Mouse (Mus musculus): ENCODE data around the gene Rora.
A peak's percentile ranks its signal among the peaks of the same experiment; 100 is the strongest.

Gene Rora

DNA sequence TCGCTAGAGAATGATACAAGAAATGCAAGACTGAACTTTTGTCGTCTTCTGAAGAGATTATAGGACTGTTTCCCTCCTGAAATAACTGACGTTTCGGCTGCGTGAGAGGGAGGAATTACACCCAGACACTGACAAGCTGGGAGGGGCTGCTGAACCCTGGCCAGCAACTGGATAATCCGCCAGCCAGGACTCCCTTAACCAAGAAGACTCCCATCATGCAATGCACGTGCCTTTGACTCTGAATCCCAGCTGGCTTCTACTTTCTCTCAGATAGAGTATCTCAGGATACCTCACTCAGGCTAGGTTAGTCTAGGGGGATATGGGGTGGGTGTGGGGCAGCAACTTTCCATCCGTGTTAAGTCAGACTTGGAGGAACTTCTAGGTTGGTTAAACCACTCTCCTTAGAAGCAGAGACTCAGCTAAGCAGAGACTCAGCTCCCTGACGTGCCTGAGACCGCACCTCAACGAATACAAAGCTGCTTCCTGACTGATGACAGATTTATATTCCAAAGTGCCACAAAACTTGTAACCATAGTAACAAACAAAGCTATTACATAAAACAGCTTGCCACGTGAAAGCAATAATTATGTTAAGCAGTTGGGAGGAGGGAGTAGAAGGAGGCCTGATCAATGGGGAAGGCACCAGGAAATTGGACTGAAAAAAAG lies 302.8 kb downstream of the Rora start:
- DNase-seq (ENCODE audit: low read depth, low spot score), result peak; percentile 25

DNA sequence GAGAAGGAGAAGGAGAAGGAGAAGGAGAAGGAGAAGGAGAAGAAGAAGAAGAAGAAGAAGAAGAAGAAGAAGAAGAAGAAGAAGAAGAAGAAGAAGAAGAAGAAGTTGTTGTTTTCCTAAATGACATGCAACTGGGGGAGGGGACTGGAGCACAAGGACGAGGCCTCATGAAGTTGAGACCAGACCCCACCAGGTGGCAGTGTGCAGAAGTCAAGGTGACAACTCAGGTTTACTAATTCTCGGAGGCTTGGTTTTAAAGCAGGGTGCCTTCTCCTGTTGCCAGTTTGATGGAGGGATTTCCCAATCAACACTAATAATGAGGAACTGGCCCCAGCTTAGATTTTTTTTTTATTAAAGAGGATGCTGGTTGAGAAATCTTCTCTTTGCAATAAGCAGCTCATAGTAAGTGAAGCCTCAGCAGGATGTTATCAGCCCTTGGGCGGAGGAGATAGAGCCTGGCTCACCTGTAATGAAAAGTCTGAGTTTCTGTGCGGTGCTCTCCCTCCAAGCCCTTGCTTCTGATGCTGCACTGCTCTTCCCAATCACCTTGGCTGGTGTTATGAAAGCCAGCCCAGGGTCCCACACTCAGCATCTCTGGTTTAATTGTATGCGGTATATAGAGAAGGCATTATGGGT lies 303.5 kb downstream of the Rora start:
- DNase-seq (ENCODE audit: low read depth, low spot score), result peak; percentile 45

DNA sequence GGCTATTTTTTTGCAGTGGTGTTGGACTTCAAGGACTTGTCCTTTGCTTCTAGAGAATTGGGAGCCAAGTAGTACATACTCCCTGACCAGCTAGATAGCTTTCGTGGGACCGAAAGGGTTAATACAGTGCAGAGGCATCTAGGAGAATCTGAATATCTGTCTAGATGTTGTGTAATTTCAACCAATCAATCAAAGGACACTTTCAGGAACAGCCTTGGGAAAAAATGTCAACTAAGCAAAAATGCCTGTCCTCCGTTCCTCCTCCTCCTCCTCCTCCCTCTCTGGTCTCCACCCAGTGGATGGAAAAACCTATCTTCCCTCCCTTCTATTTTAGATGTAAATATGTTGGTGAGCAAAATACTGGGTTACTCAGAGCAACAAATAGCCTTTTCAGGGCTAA lies 304.2 kb downstream of the Rora start:
- DNase-seq (ENCODE audit: low read depth, low spot score), result no peak

DNA sequence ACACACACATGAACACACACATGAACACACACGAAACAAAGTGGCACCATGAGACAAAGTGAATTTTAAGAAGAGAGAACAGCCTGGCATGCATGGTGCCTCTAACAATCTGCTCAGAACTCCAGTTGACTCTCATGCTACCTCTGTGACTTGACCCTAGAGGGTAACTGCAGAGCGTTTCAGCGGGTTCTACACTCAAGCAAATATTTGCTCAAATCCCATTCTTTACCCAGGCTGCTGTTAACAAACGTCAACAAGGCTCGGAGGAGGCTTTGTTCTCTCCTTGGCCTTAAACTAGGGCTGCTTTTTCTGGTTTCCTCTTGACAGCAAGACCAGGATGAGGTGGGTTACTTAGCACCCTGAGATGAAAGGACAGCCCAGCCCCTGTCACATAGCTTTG lies 305.3 kb downstream of the Rora start:
- no peak for DNase-seq (ENCODE audit: low read depth, low spot score)

DNA sequence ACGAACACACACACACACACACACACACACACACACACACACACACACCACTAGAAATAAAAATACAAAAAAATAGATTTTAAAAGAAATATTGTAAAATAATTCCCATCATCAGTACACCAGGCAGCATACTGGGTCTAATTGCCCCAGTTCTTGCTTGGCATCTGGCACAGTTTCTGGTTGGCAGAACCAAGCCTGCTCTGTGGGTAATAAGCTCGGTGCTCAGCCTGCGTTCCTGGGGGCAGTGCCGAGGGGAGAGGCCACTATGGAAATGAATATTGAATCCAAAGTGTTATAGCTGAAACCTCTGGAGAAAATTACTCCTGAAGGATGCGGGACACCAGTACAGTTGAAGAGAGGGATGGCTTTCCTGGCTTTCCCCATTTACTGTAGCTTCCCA lies 310.3 kb downstream of the Rora start:
- no peak for DNase-seq (ENCODE audit: low read depth, low spot score)

DNA sequence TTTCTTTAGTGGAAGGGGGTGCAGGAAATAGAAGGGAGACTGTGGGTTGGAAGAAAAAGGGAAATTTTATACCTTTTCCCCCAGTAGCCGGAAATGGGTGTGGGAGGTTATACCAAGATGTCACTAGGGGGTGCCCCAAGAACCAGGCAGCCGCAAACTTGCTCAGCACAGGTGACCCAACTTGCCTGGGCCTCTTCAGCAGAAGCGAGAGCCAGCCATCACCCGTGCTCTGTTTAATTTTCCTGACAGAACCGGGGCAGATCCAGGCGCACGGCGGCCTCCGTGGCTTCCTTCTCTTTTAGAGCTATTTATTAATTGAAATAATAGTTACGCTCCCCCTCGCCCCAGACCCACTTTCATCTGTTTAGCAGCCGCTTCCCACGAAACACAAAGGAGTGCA lies 313.0 kb downstream of the Rora start:
- DNase-seq (ENCODE audit: low read depth, low spot score), result no peak

DNA sequence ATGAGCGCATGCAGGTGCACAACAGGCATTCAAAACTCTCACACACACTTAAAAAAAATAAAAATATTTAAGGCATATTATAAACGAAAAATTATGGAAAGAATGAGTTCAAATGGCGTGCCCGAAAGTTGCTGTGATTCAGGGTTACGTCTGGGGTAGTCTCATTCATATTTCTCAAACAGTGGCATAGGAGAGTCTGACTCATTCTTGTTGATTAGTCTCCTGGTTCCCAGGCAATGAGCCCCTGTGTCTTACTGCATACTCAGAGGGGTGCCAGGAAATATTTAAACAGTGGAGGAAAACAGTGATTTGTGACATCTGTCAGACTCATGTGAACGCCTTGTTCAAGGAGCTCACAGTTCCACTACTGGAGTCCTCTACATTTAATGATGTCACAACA lies 316.5 kb downstream of the Rora start:
- no peak for DNase-seq (ENCODE audit: low read depth, low spot score)

DNA sequence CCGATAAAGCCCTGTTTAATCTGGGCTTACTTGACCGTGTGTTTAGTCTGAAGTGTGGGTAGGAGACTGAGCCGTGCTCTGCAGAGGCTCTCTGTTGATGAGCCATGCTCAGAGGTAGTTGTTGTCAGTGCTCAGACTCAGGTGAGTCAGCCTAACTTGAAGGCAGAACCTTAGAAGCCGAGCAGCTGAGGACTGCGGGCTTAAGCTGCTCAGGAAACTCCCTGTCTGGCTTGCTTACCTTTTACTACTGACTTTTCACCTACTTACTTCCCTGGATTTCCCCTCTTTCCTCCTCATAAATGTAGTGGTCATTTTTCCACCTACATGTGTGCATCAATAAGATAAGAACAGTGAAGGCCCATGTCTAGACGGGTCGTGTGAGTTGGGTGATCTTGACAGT lies 318.7 kb downstream of the Rora start:
- no peak for DNase-seq (ENCODE audit: low read depth, low spot score)

DNA sequence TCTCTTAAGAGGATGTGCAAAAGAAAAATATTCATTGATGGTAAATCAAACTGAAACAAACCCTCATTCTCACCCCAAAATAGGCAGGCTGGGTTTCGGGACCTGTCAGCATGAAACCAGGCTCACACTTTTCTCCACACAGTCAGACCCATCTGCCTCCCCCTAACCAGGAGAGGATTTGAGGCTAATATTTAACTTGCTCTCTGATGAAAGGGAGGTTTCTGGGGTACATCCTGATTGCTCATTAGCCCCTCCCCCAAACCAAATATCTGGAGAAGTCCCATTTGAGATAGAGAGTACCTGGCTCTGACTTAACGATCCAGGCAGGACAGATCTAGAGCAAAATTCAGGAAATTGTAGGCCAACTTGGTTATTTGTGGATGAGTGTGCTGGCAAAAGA lies 320.9 kb downstream of the Rora start:
- DNase-seq (ENCODE audit: low read depth, low spot score), result no peak

DNA sequence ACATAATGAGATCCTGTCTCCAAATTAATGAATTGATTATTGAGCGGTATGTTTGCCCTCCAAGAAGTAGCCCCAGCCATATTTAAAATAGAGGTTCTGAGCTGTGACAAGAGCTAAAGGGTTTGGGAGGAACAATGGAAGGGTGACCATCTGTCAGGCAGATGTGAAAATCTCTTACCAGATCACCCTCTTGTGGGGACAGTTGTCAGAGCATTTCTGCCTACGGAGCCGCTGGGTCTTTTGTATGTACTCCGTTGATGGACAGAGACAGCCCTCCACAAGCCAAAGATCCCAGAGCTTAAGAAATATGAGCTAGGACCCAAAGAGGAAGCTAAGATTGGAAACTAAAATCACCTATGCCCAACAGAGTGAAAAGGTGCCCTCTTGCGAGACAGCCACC lies 322.6 kb downstream of the Rora start:
- peak; percentile 33 for DNase-seq (ENCODE audit: low read depth, low spot score)

DNA sequence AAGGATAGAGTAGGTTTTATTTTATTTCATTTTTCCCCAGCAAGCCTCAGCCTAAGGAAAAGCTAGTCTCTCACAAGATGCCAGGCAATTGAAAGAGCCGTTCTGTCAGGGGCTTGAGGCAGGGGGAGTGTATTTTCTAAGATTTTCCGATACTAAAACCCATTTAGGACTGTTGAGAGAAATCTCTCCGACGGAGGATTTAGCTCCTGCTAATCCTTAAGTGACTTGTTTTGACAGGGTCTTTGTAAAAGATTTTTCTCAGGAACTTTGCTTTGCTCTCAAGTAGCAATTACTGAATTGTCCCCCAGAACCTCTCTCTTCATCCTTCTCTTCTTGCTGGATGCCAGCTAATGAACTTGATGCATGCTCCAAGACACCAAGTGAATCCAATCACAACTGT lies 323.3 kb downstream of the Rora start:
- DNase-seq (ENCODE audit: low read depth, low spot score), result no peak

DNA sequence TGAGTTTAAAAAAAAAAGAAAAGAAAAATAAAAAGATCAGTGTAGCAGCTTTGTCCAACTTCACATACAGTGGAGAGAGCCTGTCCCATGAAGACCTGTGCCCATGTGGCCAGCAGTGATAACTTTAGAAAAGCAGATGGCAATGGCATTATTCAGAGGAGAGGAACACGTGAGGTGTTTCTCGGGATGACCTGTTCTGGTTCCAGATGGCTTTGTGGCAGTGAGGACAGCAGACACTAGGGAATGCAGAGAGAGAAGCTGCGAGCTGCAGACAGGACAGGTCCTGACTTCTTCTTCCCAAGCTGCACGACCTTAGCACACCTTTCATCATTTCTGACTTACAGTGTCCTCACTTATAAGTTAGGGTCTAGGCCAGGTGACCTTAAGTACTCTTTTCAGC lies 325.1 kb downstream of the Rora start:
- DNase-seq (ENCODE audit: low read depth, low spot score), result no peak

DNA sequence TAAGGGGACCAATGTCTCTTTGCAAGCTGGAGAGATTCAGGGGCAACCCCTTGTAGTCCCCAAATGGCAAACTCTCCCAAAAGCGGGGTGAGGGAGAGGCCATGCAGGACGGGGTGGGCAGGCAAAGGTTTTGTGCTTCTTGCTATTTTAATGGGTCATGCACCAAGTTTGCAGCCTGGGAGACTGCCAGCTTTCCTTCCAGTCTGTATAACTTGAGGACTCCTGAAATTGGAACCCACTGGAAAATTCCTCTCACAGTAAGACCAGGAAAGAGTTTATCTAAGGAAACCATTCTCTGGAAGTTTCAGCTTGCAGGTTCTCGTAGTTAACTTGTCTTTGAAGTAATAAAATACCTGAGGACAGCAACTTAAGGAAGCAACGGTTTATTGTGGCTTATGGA lies 326.5 kb downstream of the Rora start:
- no peak for DNase-seq (ENCODE audit: low read depth, low spot score)

DNA sequence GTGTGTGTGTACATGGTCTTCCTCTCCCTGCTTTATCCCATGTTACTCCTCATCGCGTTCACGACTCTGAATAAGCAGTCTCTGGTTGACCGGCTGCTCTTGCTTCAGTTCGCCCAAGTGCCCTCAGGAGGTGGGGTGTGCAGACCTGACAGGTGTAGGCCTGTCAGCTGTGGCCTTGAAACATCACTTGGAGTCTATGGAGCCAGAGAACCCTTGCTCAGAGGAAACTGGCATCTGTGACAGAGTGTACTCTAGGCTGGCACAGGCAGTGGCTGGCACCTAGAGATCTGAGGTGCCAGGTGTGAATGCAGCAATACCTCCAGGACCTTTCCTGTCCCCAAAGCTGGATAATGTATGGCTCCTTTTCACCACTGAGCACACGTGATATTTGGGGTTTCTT lies 331.5 kb downstream of the Rora start:
- no peak for DNase-seq (ENCODE audit: low read depth, low spot score)

DNA sequence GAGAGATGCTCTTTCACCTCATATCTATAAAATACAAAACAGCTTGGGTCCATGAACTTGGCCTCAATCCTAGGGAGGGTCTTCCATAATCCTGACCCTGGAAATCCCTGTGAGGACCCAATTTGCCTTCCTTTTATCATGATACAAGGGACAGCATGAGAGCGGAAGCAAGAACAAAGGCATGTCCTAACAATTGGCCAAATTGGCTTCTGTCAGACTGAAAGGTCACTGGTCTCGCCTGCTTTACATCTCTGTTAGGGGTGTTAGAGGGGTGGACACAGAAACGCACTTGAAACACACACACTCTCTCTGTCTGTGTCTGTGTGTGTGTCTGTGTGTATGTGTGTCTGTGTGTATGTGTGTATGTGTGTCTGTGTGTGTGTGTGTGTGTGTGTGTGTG lies 332.2 kb downstream of the Rora start:
- DNase-seq (ENCODE audit: low read depth, low spot score), result no peak

DNA sequence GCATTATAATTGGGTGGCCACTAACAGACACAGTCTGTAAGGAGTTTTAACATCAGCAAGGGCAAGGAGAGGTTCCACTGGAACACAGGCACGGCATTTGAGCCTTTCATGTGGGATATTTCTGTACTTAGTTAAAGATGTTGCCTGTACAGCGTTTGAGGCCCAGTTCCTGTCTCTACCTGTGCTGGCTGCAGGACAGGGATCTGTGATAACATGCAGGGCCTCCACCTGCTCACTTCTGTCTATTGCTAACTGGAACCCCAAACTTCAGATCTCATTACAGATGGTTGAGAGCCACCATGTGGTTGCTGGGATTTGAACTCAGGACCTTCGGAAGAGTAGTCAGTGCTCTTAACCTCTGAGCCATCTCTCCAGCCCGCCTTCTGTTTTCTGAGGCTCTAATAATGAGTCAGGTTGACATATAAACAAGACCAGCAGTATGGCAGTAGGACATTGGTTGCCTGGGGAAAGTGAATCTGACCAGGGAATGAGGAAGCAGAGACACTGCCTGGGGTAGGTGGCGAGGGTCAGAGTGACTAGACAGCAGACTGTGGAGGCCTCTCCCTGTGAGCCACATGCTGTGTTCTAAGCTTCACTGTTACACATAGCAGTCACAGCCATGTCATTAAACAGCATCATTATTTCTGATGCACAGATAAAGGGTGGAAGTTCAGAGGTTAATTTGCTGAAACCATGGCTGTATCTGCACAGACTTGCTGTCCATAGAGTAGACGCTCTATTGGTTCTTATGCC lies 333.9 kb downstream of the Rora start:
- DNase-seq (ENCODE audit: low read depth, low spot score), result no peak

DNA sequence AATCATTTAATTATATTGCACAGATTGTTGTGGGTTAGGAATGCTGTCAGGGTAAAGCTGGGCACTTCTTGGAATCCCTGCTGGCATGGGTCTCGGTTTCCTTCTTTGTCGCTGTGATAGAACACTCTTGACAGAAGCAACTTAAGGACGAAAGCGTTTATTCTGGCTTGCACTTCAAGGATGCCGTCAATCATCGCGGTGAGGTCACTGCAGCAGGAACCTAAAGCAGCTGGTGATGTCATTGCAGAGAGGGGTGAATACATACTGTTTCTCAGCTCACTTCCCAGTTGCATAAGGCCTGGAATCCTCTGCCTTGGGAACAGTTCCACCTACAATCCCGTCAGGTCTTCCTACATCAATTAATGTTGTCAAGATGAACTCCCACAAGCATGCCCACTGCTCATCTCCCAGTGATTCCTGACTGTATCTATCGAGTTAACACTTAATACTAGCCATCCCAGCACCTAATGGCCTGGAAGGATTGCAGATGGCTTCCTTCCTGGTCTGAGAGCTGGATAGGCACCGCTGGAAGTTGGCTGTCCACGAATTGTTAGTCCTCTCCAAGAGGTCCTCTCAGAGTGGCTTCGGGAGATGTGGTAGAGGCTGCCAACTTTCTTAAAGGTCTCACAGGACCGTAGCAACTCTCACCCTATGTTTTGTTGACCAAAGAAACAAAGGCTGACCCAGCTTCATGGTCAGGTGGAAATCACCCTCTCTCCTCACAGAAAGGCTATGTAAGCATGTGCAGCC lies 334.8 kb downstream of the Rora start:
- DNase-seq (ENCODE audit: low read depth, low spot score), result peak; percentile 35

DNA sequence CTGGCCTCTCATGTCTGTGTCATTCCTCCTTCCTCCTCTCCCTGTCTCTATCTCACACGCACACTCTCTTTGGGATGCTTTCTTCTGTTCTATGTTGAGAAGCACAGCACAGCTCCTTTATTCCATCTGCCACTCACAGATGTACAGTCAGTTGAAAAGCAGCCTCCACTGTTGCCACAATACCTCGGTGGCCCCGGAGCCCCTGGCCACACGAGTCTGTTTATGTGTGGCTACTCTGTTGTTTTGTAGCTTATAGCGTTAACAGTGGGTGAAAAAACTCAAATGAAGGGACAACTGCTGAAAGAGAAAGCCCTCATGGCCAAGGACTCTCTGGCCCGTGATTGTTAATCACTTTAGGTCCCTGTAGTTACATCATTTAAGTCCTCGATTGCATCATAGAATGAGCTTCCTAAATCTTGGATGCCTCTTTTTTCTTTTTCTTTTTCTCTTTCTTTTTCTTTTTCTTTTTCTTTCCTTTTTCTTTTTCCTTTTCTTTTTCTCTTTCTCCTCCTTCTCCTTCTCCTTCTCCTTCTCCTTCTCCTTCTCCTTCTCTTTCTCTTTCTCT lies 336.4 kb downstream of the Rora start:
- DNase-seq (ENCODE audit: low read depth, low spot score), result no peak

DNA sequence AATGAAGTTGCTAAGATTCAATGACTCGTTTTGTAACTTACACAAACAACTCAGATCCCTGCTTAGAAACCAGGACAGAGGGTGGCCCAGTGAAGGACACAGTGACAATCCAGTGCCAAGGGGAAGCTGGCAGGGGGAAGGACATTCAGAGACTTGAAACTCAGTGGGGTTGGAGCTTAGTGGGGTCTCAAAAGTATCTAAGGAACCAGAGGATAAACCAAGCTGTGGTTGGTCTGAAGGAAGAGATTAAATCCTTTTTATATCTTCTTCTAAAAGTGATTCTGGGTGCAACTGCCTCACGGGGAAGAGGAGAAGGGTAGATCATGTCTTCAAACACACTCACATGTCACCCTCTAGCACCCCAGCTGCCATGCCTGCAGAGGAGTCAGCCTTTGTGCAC lies 340.3 kb downstream of the Rora start:
- DNase-seq (ENCODE audit: low read depth, low spot score), result no peak

DNA sequence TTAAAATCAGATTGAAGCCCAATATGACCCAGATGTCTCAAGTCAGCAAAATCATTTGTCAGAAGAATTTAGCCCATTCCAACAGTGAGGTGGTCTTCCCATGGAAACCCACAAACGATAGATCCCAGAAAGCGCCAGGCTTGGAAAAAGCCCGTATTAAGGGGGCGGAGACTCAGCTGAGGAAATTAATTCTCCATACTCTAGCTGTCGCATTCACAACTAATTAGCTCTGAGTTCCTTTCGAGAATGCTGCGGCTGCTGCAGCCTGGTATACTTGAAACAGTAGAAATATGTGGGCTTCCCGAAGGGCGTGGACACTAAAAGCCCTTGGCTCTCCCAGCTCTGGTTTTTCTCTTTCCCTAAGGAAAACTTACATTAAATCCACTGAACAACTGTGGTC lies 345.4 kb downstream of the Rora start:
- DNase-seq (ENCODE audit: low read depth, low spot score), result no peak

DNA sequence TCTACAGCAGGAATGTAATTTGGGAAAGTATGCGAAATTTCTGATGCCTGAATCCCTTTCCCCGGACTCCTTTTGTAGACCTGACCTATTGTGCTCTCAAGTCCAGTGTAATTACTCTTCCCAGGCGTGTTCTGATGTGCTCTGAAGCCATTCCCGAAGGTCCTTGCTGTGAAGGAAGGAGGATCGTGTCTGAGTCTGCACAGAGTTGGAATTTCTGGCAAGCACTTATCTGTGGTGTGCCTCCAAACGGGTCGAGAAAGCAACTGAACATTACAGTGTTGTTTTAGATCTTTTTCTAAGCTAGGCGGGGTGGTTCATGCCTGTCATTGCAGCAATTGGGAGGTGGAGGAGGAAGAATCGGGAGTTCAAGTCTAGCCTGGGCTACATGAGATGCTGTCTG lies 350.9 kb downstream of the Rora start:
- DNase-seq (ENCODE audit: low read depth, low spot score), result no peak

DNA sequence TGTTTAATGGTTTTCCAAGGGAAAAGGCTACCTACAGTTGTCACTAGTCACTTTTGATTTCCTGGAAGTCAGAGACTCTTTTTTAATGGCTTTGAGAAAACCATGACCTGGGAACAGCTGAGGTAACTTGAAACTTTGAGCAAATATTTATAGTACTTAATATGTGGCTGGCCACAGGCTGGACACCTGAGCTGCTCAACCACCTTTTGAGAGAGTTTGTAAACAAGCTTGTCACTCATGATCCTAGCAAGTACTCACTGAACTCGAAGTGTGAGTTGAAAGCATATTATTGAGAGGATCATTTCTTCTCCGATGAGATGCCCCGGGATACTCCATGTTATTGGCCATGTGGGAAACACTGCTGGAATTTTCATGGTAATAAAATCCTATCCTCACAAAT lies 353.1 kb downstream of the Rora start:
- DNase-seq (ENCODE audit: low read depth, low spot score), result no peak

Measured in mesoderm, embryonic 11.5 days (tissue).